Mouse (Mus musculus) ES-E14 (cell line): ENCODE results near the gene Slc17a5. TPM values are rescaled to one million over a fixed set of nuclear protein-coding genes. Genes with fewer than 3 reads are reported as not detected.

Experiments
- DNase-seq: peaks from one replicate; pipeline ENCODE4 v3.0.0-alpha.2; 2013; ENCODE audit warnings: low read depth, low spot score
- H3K27ac ChIP-seq: 2 replicates; pipeline ENCODE4 v1.5.1; 2012; ENCODE audit warnings: low read depth, mild to moderate bottlenecking, low read length, moderate library complexity, mixed read lengths; ENCODE audit not compliant: poor library complexity, insufficient read depth, severe bottlenecking
- H3K36me3 ChIP-seq: 2 replicates; pipeline ENCODE4 v1.6.1; 2012; ENCODE audit warnings: mild to moderate bottlenecking, low read length, moderate library complexity, mixed read lengths; ENCODE audit not compliant: control insufficient read depth, poor library complexity, insufficient read depth, severe bottlenecking
- H3K4me1 ChIP-seq, 2 experiments: fragments of 150-350 bp in 1 of 2; sonication (generic) in 1 of 2; 2 replicates each; pipeline ENCODE4 v1.6.1; 2012; ENCODE audit warnings: low read length in 2 of 2, mild to moderate bottlenecking in 1 of 2, mixed read lengths in 1 of 2; ENCODE audit not compliant: control insufficient read depth in 2 of 2, insufficient read depth in 2 of 2, poor library complexity in 1 of 2
- H3K4me3 ChIP-seq, 2 experiments: fragments of 150-350 bp in 1 of 2; sonication (generic) in 1 of 2; 2 replicates each; pipeline ENCODE4 v1.5.1; 2012; ENCODE audit warnings: low read length in 2 of 2, low read depth in 1 of 2, mild to moderate bottlenecking in 1 of 2, mixed read lengths in 1 of 2; ENCODE audit not compliant: insufficient read depth in 1 of 2, poor library complexity in 1 of 2, severe bottlenecking in 1 of 2
- H3K9ac ChIP-seq: 2 replicates; pipeline ENCODE4 v1.6.1; 2012; ENCODE audit warnings: low read depth, mild to moderate bottlenecking, low read length, mixed read lengths; ENCODE audit not compliant: poor library complexity, insufficient read depth, severe bottlenecking
- H3K9me3 ChIP-seq: fragments of 150-350 bp; sonication (generic); 2 replicates; pipeline ENCODE4 v1.6.1; 2012; ENCODE audit warnings: low read depth, mild to moderate bottlenecking, low read length; ENCODE audit not compliant: control insufficient read depth, insufficient read depth
- CHD2 ChIP-seq: IDR thresholded peaks from 2 replicates; pipeline ENCODE4 v1.6.1; 2014; ENCODE audit warnings: mild to moderate bottlenecking, low read depth, low read length, inconsistent platforms
- HCFC1 ChIP-seq: IDR thresholded peaks from 2 replicates; pipeline ENCODE4 v1.6.1; 2012; ENCODE audit warnings: low read length, inconsistent platforms, borderline replicate concordance; ENCODE audit not compliant: insufficient read depth
- MAFK ChIP-seq: IDR thresholded peaks from 2 replicates; pipeline ENCODE4 v1.6.1; 2014; ENCODE audit warnings: mild to moderate bottlenecking, low read depth, low read length, inconsistent platforms; ENCODE audit not compliant: insufficient read depth
- ZC3H11A ChIP-seq: IDR thresholded peaks from 2 replicates; pipeline ENCODE4 v1.6.1; 2012; ENCODE audit warnings: low read depth, mild to moderate bottlenecking, inconsistent platforms, low read length, borderline replicate concordance
- ZNF384 ChIP-seq: IDR thresholded peaks from 2 replicates; pipeline ENCODE4 v1.6.1; 2012; ENCODE audit warnings: low read depth, low read length, inconsistent platforms
- in situ Hi-C, 2 experiments: fragments of 600-800 bp; cut with MboI; formaldehyde crosslinking; loops; one replicate each; pipeline ENCODE4 v1.15.1; 2025; ENCODE audit warnings: low sequenced_read_pairs in 2 of 2, inconsistent platforms in 1 of 2; ENCODE audit not compliant: unreplicated experiment in 2 of 2
- total RNA-seq: library from RNA; depleted of rRNA; stranded (reverse); fragments of 300-350 nt; gene quantifications from 2 replicates; pipeline ENCODE4 v1.2.3, GENCODE M21; 2012

Slc17a5 gene
- total RNA-seq, 1 experiment = 7.6 TPM

GRCm38 (mm10) chr9:78595257-78595656 lies 7.4 kb upstream of the Slc17a5 start:
- in situ Hi-C loops = no loop called here
- H3K27ac ChIP-seq = no peak overlapping the region
- H3K36me3 ChIP-seq = no peaks in the 10 kb centered on the region
- H3K9ac ChIP-seq = no peak overlapping the region
- no peak overlapping the region for H3K4me3 ChIP-seq
- no peaks in the 10 kb centered on the region for H3K9me3 ChIP-seq
- peaks cover 0 to 3% of the 10 kb centered on the region in 2 experiments; a peak in 1 of 4 replicates for H3K4me1 ChIP-seq
- no peak for DNase-seq
- no peak for TF ChIP-seq MAFK
- no peak for TF ChIP-seq ZC3H11A
- TF ChIP-seq HCFC1 = no peak
- no peak for TF ChIP-seq ZNF384
- no peak for TF ChIP-seq CHD2

- no peaks in the 10 kb centered on the region for H3K36me3 ChIP-seq
- no peak overlapping the region for H3K4me3 ChIP-seq
- no peaks in the 10 kb centered on the region for H3K9me3 ChIP-seq
- no peak overlapping the region for H3K9ac ChIP-seq
- H3K4me1 ChIP-seq = peaks cover 0 to 5% of the 10 kb centered on the region in 2 experiments; a peak in 3 of 4 replicates
- H3K27ac ChIP-seq = no peak overlapping the region
- peak; percentile 89 for TF ChIP-seq MAFK
- TF ChIP-seq ZNF384 = no peak
- in situ Hi-C loops = no loop called here
- no peak for DNase-seq
Measured at GRCm38 (mm10) chr9:78590471-78590870, 2.6 kb upstream of the Slc17a5 start.

- Histone ChIP-seq H3K27ac (no peak overlapping the region), H3K4me3 (peak overlapping the region; percentile 60 to 95; a peak in 2 of 4 replicates)
- DNase-seq = no peak
Measured at GRCm38 (mm10) chr9:78588411-78589033, 681 bp upstream of the Slc17a5 start.

GRCm38 (mm10) chr9:78587218-78587883 lies 490 bp downstream of the Slc17a5 start:
- H3K4me3 ChIP-seq = peak overlapping the region; percentile 88 to 95
- H3K9me3 ChIP-seq = no peaks in the 10 kb centered on the region
- in situ Hi-C loops = no loop called here
- TF ChIP-seq ZNF384 = no peak
- TF ChIP-seq MAFK = 0 out of 2 replicates have a peak, but pooled peaks have one; percentile 1
- H3K4me1 ChIP-seq = peaks cover 0 to 7% of the 10 kb centered on the region in 2 experiments
- DNase-seq = no peak
- H3K9ac ChIP-seq = peak overlapping the region; percentile 92
- no peaks in the 10 kb centered on the region for H3K36me3 ChIP-seq
- H3K27ac ChIP-seq = 0 out of 2 replicates have a peak overlapping the region, but pooled peaks have one; percentile 3

More at GRCm38 (mm10) chr9:78588411-78589033, 681 bp upstream of the Slc17a5 start:
- Histone ChIP-seq H3K36me3 (no peaks in the 10 kb centered on the region), H3K9ac (no peak overlapping the region), H3K4me1 (peaks cover 0 to 7% of the 10 kb centered on the region in 2 experiments), H3K9me3 (no peaks in the 10 kb centered on the region)
- in situ Hi-C loops = no loop called here
- TF ChIP-seq MAFK (no peak), CHD2 (no peak), ZC3H11A (no peak), HCFC1 (no peak), ZNF384 (no peak)
